Mouse (Mus musculus) kidney, postnatal 0 days (tissue): Measurements from ENCODE around the gene Neurl2. TPM values are rescaled to one million over a fixed set of nuclear protein-coding genes. Genes with fewer than 3 reads are reported as not detected.

Source experiments
- ATAC-seq: fragments of 200-750 bp; cut with Nextera tagmentation; replicated peaks from 2 replicates; pipeline ENCODE4 v1.8.0; 2017; ENCODE audit warnings: low read depth, moderate number of reproducible peaks, moderate TSS enrichment, moderate library complexity; ENCODE audit not compliant: low FRiP score
- DNase-seq: peaks from one replicate; pipeline ENCODE4 v3.0.0-alpha.2; 2016; ENCODE audit warnings: low spot score
- H3K27ac ChIP-seq: fragments of 300-500 bp; sonication (generic); 2 replicates; pipeline ENCODE4 v1.5.1; 2014; ENCODE audit warnings: mild to moderate bottlenecking
- H3K27me3 ChIP-seq: fragments of 300-500 bp; sonication (generic); 2 replicates; pipeline ENCODE4 v1.6.1; 2014; ENCODE audit warnings: low read length, mixed read lengths; ENCODE audit not compliant: insufficient read depth
- H3K36me3 ChIP-seq: fragments of 300-500 bp; sonication (generic); 2 replicates; pipeline ENCODE4 v1.6.1; 2014; ENCODE audit warnings: low read length, mixed read lengths; ENCODE audit not compliant: insufficient read depth
- H3K4me1 ChIP-seq: fragments of 300-500 bp; sonication (generic); replicated peaks from 2 replicates; pipeline ENCODE4 v1.6.1; 2014; ENCODE audit warnings: antibody characterized with exemption, low read length, mixed read lengths; ENCODE audit not compliant: insufficient read depth
- H3K4me2 ChIP-seq: fragments of 300-500 bp; sonication (generic); 2 replicates; pipeline ENCODE4 v1.6.1; 2014; ENCODE audit warnings: mild to moderate bottlenecking, low read length, moderate library complexity, mixed read lengths
- H3K4me3 ChIP-seq: fragments of 300-500 bp; sonication (generic); replicated peaks from 2 replicates; pipeline ENCODE4 v1.5.1; 2014; ENCODE audit warnings: low read depth, low read length
- H3K9ac ChIP-seq: fragments of 300-500 bp; sonication (generic); 2 replicates; pipeline ENCODE4 v1.6.1; 2014; ENCODE audit warnings: low read depth, low read length
- H3K9me3 ChIP-seq: fragments of 300-500 bp; sonication (generic); replicated peaks from 2 replicates; pipeline ENCODE4 v1.6.1; 2016; ENCODE audit warnings: low read length, inconsistent platforms, mixed read lengths
- CTCF ChIP-seq: IDR thresholded peaks from 2 replicates; pipeline ENCODE4 v1.5.1; 2016; ENCODE audit warnings: antibody characterized with exemption, low read depth, mild to moderate bottlenecking, moderate library complexity
- WGBS: fragments of 180-500 bp; shearing (Covaris S2); extraction: QIAGEN DNeasy Blood & Tissue Kit; methylation state at CpG from one replicate; pipeline ENCODE4 v1.1.7; 2014; 5-methylcytosine and 5-hydroxymethylcytosine counted together
- polyA plus RNA-seq: library from polyadenylated mRNA; unstranded; fragments of >200 nt; fragmentation: Nextera tagmentation; extraction: Ambion mirVana; gene quantifications from 2 replicates; pipeline ENCODE4 v1.2.1, GENCODE M21; 2015

Gene Neurl2
- polyA plus RNA-seq, 1 experiment from 2014 or later = 9.4 TPM

DNA sequence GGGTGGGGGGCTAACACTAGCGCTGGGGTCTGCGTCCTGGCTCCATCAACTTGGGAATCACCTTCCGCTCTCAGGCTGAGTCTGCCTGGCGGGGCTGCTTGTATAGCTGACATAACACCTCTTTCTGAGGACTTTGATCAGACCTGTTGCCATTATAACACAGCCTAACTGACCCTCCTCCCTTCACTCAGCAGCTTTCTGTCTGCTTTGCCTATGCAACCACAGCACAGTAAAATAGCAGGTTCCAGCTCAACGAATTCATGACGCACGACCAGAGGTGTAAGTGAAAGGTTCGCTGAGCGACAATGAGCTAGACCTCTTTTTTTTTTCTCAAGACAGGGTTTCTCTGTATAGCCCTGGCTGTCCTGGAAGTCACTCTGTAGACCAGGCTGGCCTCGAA lies 2.2 kb downstream of the Neurl2 start:
- Histone ChIP-seq H3K4me3 (no peak overlapping the region), H3K27me3 (no peaks in the 10 kb centered on the region), H3K4me1 (peaks cover 13% of the 10 kb centered on the region; the same call in 1 of the 2 replicates), H3K9me3 (no peaks in the 10 kb centered on the region), H3K27ac (0 out of 2 replicates have a peak overlapping the region, but pooled peaks have one; percentile 31), H3K4me2 (no peak overlapping the region), H3K36me3 (peaks cover 18% of the 10 kb centered on the region), H3K9ac (no peak overlapping the region)
- TF ChIP-seq CTCF = no peak
- DNase-seq (no peak), ATAC-seq (peak; percentile 63)
- 63% methylated on average over 10 of the region's 10 CpGs for WGBS

DNA sequence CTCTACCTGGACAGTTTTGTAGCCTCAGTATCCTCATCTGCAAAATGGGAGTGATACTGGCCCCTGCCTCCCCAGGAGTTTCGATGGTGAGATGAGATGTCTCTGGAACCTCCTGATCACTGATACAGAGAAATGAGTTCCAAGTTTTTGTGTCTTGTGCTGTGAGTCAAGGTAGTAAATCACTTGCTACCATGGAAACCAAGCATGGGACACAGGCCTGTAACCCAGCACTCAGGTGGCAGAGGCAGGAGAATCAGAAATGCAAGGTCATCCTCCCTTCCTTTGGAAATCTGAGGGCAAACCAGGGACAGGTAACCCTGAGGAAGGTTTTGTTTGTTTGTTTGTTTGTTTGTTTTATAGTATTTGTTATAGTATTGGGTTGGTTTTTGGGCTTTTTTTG lies 4.2 kb downstream of the Neurl2 start:
- H3K9me3 ChIP-seq = no peaks in the 10 kb centered on the region
- no peak overlapping the region for H3K4me3 ChIP-seq
- H3K36me3 ChIP-seq = peaks cover 33% of the 10 kb centered on the region
- no peak for ATAC-seq
- 0 out of 2 replicates have a peak, but pooled peaks cover 4% of the 10 kb centered on the region for H3K4me1 ChIP-seq
- H3K9ac ChIP-seq = no peak overlapping the region
- no peaks in the 10 kb centered on the region for H3K27me3 ChIP-seq
- no peak for DNase-seq
- no peak overlapping the region for H3K27ac ChIP-seq
- 97% methylated on average over 1 of the region's 1 CpGs for WGBS
- no peak for TF ChIP-seq CTCF
- H3K4me2 ChIP-seq = no peak overlapping the region

DNA sequence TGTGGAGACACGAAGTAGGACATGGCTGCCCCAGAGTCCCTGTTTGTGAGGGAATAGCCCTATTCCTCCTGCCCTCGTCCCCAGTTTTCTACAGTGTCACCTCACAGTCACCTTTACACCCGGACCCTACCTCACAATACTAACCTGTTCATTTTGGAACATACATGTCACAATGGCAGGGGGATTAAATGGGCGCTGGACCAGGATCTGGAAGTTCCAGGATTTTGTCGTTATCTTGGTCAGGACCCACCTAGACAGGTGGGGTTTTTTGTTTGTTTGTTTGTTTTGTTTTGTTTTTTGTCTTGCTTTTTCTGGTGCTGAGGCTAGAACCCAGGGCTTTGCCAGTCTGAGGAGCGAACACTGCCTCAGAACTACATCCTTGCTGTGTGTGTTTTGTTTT lies 4.8 kb downstream of the Neurl2 start, which contains the start of gene Spata25:
Gene Spata25 (minus strand): TSS at position 101 of the 400 bp plus-strand sequence.
- Histone ChIP-seq H3K9ac (no peak within 1 kb of the TSS), H3K27me3 (no peaks in the 10 kb centered on the region), H3K4me1 (0 out of 2 replicates have a peak, but pooled peaks cover 4% of the 10 kb centered on the region), H3K4me2 (no peak within 1 kb of the TSS), H3K4me3 (no peak within 1 kb of the TSS), H3K9me3 (no peaks in the 10 kb centered on the region), H3K36me3 (peaks cover 33% of the 10 kb centered on the region), H3K27ac (no peak within 1 kb of the TSS)
- no peak for TF ChIP-seq CTCF
- no peak for ATAC-seq
- no peak for DNase-seq
- WGBS = 89% methylated on average over 6 of the region's 6 CpGs

DNA sequence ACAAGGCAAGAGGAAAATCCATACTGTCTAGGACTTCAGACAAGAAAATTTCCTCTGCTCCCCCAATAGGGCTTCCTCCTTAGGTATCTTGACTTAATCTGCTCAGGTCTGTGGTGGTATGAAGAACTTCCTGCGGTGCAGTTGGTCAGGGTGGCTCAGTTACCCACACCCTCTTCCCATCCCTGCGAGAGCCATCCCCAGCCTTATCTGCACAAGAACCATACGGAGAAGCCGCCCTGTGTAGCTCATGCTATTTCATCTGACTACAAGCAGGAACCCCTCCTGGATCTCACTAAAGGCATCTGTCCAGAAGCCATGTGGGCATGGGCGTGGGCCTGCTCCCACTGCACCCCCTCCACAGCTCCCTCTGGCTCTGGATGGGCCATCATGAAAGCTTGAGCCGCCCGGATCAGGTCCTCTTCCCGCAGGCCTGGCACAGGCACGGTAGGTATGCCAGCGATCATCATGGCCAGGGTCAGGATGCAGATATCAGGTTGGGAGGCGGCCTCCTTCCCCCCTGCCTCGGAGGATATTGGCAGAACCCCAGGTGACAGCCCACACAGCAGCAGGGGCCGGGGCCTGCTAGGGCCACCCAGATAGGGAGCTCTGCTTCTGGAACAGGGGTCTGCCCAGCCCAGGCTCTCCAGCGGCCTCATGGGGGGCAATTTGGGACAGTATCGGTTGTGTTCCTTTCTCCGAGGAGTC lies 6.0 kb downstream of the Neurl2 start:
- H3K4me2 ChIP-seq = no peak overlapping the region
- no peak for TF ChIP-seq CTCF
- no peak for ATAC-seq
- no peaks in the 10 kb centered on the region for H3K27me3 ChIP-seq
- no peak overlapping the region for H3K4me3 ChIP-seq
- H3K36me3 ChIP-seq = peaks cover 33% of the 10 kb centered on the region
- H3K4me1 ChIP-seq = 0 out of 2 replicates have a peak, but pooled peaks cover under 1% of the 10 kb centered on the region
- WGBS = 87% methylated on average over 16 of the region's 16 CpGs
- H3K27ac ChIP-seq = no peak overlapping the region
- DNase-seq = no peak
- no peaks in the 10 kb centered on the region for H3K9me3 ChIP-seq
- H3K9ac ChIP-seq = no peak overlapping the region

DNA sequence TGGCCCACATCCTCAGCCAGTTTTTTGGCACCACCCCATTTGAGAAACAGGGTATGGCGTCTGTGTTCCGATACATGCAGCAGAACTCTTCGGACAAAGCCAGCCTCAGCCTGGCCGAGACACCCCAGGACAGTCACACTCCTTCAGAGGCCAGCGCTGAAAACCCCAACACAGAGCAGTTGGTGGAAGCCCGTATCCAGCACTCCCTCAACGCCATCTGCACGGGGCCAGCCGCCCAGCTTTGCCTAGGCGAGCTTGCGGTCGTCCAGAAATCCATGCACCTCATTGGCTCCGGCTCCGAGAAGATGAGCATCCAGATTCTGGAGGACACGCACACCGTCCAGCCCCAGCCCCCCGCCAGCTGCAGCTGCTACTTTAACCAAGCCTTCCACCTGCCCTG lies 7.7 kb downstream of the Neurl2 start:
- ATAC-seq = no peak
- H3K27me3 ChIP-seq = no peaks in the 10 kb centered on the region
- no peak for TF ChIP-seq CTCF
- H3K4me2 ChIP-seq = no peak overlapping the region
- H3K9ac ChIP-seq = no peak overlapping the region
- peaks cover 33% of the 10 kb centered on the region for H3K36me3 ChIP-seq
- H3K27ac ChIP-seq = no peak overlapping the region
- no peaks in the 10 kb centered on the region for H3K9me3 ChIP-seq
- 93% methylated on average over 17 of the region's 17 CpGs for WGBS
- no peak for DNase-seq
- H3K4me3 ChIP-seq = no peak overlapping the region
- H3K4me1 ChIP-seq = no peaks in the 10 kb centered on the region

DNA sequence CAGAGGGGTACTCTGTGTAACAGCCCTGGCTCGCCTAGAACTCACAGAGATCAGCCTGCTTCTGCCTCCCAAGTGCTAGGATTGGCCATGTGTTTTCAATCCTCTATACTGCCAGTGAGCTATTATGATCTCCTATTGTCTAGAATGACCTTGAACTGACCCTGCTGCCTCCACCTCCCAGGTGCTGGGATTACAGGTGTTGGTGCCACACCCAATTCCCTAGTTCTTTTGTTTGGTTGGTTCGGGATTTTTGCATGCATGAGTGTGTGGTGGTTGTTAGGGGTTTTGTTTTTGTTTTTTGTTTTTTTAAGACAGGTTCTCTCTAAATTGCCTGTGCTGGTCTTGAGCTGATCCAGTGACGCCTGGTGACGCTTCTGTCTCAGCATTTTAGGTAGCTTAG lies 9.3 kb downstream of the Neurl2 start:
- H3K27me3 ChIP-seq = no peaks in the 10 kb centered on the region
- no peak overlapping the region for H3K9ac ChIP-seq
- H3K9me3 ChIP-seq = no peaks in the 10 kb centered on the region
- H3K36me3 ChIP-seq = peaks cover 37% of the 10 kb centered on the region
- DNase-seq = no peak
- H3K4me3 ChIP-seq = no peak overlapping the region
- no peaks in the 10 kb centered on the region for H3K4me1 ChIP-seq
- H3K4me2 ChIP-seq = no peak overlapping the region
- 86% methylated on average over 4 of the region's 4 CpGs for WGBS
- H3K27ac ChIP-seq = no peak overlapping the region
- no peak for TF ChIP-seq CTCF
- ATAC-seq = no peak
